Mouse (Mus musculus): ENCODE results near the gene Strip2. TPM values are rescaled to one million over a fixed set of nuclear protein-coding genes. Genes with fewer than 3 reads are reported as not detected.

The Strip2 gene
- total RNA-seq (2021) = 10 to 100 TPM; 20.2 to 25.3 TPM

- peak; percentile 84 to 89 for DNase-seq
Measured at GRCm38 (mm10) chr6:29916530-29917382, at the start of gene Strip2. Gene Strip2 (plus strand): TSS chr6:29917012.

GRCm38 (mm10) chr6:29868341-29868895, 48.4 kb upstream of the Strip2 start:
- no peak for DNase-seq

- no peak for DNase-seq
Measured at GRCm38 (mm10) chr6:29873654-29874053, 43.2 kb upstream of the Strip2 start.

DNA sequence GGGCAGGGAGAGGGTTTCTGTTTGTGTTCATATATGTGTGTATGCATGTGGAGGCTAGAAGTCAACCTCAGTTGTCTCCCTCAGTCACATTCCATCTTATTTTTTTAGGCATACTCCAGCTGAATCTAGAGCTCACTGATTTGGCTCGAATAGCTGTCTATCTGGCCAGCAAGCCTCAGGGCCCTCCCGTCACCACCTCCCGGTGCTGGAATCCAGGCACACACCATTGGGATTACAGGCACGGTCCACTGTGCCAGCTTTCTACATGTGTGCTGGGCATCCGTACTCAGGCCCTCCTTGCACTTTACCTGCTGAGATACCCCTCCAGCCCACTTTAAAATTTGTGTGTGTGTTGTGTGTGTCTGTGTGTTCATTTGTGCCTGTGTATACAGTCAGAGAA, 41.2 kb upstream of the Strip2 start:
- DNase-seq = no peak

- DNase-seq = no peak
Measured at GRCm38 (mm10) chr6:29876782-29877181, 40.0 kb upstream of the Strip2 start.

DNA sequence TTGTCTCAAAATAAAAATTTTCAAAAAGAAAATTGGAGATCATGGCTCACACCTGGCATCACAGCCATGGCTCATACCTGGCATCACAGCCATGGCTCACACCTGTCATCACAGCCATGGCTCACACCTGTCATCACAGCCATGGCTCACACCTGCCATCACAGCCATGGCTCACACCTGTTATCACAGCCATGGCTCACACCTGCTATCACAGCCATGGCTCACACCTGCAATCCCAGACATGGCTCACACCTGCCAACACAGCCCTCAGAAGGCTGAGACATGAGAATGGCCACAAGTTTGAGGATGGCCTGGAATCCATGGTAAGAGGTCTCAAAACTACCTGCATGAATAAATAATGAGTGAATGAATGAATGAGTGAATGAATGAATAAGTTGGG, 37.2 kb upstream of the Strip2 start:
- DNase-seq = no peak

GRCm38 (mm10) chr6:29880796-29881195, 36.0 kb upstream of the Strip2 start:
- DNase-seq = no peak

DNA sequence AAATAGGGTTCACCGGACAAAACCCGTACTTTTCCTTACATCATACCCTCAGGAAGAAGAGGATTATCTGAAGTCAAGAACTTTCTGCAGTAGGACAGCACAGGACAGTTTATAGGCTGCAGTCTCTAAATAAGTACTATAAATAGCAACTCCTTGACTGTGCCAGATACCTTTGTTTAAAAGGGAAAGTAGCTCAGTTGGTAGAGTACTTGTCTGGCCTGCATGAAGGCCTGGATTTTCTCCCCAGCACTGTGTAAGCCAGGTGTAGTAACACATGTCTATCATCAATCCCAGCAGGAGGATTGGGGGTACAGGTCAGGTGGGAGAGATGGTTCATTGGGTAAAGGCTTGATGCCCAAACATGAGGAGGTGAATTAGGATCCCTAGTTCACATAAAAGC, 34.9 kb upstream of the Strip2 start:
- no peak for DNase-seq

DNA sequence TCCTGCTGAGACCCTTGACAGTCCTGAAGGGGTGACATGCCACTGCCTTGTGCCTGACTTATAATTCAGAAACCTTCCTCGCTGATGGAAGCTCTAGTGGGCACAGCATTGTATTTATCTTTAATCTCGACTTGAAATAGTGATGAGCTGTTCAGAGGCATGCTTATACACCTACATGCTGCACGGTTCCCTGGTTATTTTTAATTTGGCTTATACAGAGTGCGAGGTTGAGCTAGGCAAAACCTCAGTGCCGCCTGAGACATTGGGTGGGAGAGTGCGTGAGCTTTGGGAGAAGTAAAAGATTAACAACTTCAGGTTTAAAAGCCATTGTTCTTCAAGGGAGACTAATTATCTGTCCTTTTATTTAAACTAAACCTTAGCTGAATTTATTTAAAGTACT, 33.9 kb upstream of the Strip2 start:
- no peak for DNase-seq

GRCm38 (mm10) chr6:29891151-29891550, 25.7 kb upstream of the Strip2 start:
- DNase-seq = peak; percentile 35 to 53

DNA sequence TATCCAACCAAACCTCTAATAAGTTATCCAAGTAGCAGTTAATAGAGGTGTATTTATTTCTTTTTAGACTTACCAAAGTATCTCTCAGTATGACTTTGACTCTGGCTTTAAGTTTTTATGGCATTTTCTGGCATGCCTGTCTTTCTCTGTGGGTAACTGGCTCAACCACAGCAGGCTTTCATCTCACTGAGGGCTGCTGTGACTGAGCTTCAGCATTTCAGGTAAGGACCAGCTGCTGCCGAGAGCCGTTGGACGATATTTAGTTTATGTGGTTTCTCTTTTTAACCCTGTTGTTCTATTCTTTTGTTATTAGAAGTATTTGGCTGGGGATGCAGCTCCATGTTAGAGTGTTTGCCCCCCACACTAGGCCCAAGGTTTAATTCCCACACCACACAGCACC, 19.8 kb upstream of the Strip2 start:
- no peak for DNase-seq

GRCm38 (mm10) chr6:29901450-29901849, 15.4 kb upstream of the Strip2 start:
- DNase-seq = no peak

DNA sequence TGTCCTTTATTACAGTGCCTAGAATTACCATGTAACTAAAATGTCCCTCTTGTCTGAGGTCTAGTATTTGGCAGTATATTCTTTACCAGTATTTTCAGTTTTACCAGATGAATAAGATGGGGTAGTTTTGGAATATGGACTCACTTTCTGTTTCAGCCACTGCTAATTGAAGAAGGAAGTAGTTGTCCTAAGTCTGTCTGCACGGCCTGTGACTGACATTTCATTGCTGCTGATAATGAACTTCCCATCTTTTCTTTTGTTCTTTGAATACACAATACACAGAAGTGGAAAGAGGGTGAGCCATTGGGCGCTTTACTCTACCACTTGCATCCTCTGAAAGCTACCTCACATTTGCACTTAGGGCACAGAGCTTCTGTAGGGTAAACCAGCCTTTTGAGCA, 14.6 kb upstream of the Strip2 start:
- no peak for DNase-seq

DNA sequence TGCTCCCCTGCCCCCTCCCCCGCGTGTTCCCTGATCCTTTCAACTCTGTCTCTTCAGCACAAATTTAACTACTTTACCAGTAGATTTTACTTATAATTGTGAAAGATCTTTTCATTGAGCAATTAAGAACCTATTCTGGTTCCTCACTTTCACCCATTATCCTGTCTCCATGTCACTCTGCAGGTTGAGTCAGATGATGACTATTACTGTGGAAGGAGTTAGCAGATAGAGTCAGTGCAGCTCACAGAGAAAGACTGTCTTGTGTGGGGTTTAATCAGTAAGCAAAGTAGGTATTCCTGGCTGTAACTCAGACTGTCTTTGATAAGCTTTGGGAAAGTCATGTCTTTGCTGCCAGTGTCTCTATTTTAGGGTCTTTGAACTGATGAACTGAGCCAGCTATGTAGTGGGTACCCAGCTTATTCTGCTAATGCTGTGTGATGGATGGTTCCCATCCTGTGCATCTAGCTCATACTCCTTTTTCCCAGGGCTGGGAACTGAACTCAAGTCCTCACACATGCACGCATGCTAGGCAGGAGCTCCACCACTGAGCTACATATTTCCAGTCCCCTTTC, 13.4 kb upstream of the Strip2 start:
- DNase-seq = no peak

DNA sequence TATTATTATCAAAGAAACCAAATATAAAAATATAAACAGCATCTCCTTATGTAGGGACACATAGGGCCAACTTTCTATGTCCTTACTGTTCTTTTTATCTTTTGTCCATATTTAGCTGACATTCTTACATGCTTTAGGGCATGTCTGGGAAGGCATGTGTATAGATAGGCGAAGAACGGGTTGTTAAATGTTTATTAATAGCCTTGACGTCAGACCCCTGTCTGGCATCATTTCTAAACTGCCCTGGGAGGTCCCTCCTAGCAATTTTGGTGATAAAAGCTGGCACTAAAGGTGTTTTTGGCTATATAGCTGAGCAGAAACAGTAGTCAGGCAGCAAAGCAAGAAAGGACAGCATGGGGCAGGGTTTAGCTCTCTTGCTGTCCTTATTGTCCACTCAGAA, 12.5 kb upstream of the Strip2 start:
- no peak for DNase-seq

DNA sequence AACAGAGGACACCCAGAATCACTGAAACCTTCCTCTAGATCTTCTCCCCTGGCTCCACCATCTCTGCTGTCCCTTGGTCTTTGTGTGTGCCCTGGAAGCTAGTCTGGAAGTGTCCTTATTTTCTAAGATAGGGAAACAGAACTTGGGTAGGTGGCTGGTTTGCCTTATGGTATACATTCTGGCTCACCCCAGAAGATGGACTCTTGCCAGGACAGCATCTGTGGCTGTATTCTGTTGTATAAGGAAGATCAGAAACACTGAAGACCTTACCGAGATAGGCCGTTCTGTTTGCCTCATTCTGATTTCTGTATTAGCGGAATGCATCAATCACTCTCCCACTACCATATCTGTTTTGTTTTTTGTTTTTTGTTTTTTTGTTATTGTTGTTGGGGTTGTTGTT, 6.2 kb upstream of the Strip2 start:
- DNase-seq = no peak

GRCm38 (mm10) chr6:29913673-29914072, 3.1 kb upstream of the Strip2 start:
- DNase-seq = no peak

DNA sequence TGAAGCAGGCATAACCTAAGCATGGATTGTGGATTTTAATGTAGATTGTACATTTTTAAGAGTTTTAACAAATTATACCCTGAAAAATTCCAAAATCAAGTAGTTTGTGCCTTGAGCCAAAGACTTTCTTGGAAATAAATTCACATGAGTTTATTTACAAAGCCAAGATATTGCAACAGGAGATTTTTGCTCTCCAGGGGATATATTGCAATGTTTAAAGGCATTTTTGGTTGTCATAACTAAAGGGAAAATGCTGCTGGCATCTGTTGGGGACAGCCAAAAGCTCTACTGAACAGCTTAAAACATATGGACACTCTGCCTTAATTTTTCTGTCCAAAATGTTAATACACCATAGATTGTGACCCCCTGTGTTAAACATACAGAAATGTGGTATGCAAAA, 2.7 kb upstream of the Strip2 start:
- DNase-seq = no peak

- DNase-seq = no peak
Measured at GRCm38 (mm10) chr6:29915836-29916235, 976 bp upstream of the Strip2 start.

DNA sequence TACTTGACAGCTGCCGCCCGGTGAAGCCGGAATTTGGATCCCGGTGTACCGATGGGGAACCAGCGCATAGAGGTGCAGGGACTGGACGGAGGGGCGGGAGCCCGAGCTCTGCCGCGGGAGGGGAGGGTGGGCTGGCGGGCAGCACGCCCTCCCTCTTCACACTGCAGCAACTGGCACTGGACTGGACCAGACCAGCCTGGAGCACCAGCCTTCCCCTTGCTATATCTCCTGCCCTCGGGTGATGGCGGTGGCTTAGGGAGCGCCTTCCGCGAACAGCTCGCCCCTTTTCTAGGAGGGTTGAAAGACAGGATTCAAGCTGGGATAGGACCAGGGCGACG, 540 bp downstream of the Strip2 start:
- no peak for DNase-seq

DNA sequence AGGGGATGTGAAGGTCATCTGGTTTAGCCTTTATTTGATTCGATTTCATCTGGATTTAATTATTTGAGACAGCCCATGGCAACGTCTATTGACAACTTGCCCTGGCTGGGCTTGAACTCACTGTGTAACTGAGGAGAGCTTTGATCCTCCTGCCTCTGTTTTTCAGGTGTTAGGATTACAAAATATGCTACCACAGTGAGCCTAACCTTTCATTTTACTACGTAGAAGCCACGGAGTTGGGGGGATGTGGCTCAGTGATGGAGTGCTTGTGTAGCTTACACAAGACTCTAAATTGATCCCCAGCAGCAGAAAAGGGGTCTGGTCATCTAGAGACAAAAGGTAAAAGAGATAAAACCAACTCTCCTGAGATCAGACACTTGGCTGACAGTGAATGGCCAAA, 1.1 kb downstream of the Strip2 start:
- DNase-seq = no peak

DNA sequence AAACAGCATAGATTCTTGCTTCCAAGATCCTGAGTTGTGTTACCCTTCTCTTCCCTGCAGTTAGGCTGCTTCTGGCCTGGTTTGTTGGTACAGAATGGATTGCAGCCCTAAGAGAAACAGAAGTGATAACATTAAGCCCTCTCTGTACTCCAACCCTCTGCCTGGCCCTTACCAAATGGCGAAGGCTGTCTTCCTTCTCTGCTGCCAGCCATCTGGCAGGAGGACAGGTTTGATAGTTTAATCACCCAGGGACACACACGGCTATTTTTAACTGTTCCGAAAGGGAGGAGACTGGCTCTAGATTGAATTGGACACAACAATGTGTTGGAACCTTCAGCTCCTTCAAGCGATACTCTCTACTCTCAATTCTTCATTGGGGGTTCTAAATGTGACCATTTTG, 6.7 kb downstream of the Strip2 start:
- DNase-seq = no peak

- DNase-seq = no peak
Measured at GRCm38 (mm10) chr6:29925594-29926219, 8.9 kb downstream of the Strip2 start.

DNA sequence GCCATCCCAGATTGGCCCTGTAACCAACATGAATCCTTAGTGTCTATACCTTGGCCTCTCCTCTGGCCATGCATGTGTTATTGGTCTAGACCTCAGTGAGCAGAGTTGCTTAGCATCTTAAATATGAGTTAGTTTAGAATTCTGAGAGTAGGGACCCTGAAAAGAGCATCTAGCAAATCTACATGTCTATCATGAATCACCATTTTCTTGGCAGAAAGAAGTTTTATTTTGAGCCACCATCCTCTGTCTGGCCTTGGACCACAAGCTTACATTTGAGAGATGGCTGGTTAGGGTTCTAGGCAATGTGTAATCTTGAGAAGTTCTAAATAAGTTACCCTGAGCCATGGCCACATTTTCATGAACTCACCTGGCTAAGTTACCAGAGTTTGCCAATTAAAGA, 13.3 kb downstream of the Strip2 start:
- DNase-seq = no peak
